ENCODE assay signal across 22 mouse cellular contexts in the genomic region with DNA sequence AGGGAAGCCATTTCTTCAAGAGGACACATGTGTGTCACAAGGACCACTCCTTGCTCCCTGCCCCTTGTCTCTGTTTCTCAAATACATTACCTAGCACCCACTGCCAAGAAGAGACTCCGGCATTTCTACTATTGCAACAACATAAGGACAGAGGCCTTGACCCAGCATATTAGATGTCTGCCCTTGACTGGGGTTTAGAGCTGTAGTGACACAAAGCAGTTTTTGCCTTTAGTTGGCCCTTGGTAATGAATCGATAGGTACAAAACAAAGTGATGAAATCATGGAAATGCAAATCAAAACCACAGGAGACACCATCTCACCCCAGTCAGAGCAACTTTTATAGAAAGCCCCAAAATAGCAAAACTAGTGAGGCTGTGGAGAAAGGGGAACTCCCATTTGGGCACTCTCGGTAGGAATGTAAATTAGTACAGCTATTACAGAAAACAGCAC. TPM values are rescaled to one million over a fixed set of nuclear protein-coding genes. Genes with fewer than 3 reads are reported as not detected.
DNase-seq lines count a peak whose midpoint lies in the region; ATAC-seq and TF ChIP-seq lines count a peak whose summit lies in the region.
"Had no signal": no experiment of that assay in that cellular context is flagged by ENCODE, and none has a peak within 500 bp of the region (broad histone marks: within the 10 kb centered on the region; RNA-seq: fewer than 3 reads in every experiment).

No protein-coding gene starts in this region.

- WGBS in lung, postnatal 0 days = 65% methylated on average over 3 of the region's 3 CpGs
- 86% methylated on average over 3 of the region's 3 CpGs for WGBS in hindbrain, embryonic 14.5 days

- peak; percentile 17 for DNase-seq in lung, postnatal 0 days (ENCODE audit: low spot score)
- DNase-seq in lung, adult 18-20 months = no peak
- peak; percentile 61 for DNase-seq in CD4-positive, CD25-positive, alpha-beta regulatory T cell, adult 2 months (ENCODE audit: low read depth, low spot score)
- peak; percentile 7 for DNase-seq in naive thymus-derived CD4-positive, alpha-beta T cell, adult 2 months (ENCODE audit: low read depth)
- no peak for DNase-seq in hindbrain, embryonic 14.5 days (ENCODE audit: low spot score)
- no peak for DNase-seq in MN1 (ENCODE audit: low spot score)
- DNase-seq in adrenal gland, adult 8-10 months = no peak
- DNase-seq: cerebellum, postnatal 14 days; gastrocnemius, postnatal 10 days; heart, postnatal 14 days; right cerebral cortex, postnatal 14 days; thymus, adult 2 months had no signal

- H3K4me3 ChIP-seq in lung, postnatal 0 days (ENCODE audit: low read depth, low read length) = no peak overlapping the region
- no peak overlapping the region for H3K4me3 ChIP-seq in hindbrain, embryonic 14.5 days (replicated peaks; ENCODE audit: low read length)
- H3K4me3 ChIP-seq: kidney, embryonic 15.5 days; layer of hippocampus, adult 2 months; left cerebral cortex, adult 2 months; myocyte had no signal

- no peak for ATAC-seq in lung, postnatal 0 days
- peak; percentile 58 for ATAC-seq in common myeloid progenitor, adult 5-6 weeks (replicated peaks; ENCODE audit: low read depth, poor library complexity, severe bottlenecking)
- no peak for ATAC-seq in hindbrain, embryonic 14.5 days (ENCODE audit: low FRiP score)

- H3K9me3 ChIP-seq in lung, postnatal 0 days (ENCODE audit: low read length) = no peaks in the 10 kb centered on the region
- peaks cover 5% of the 10 kb centered on the region; the same call in 1 of the 2 replicates for H3K9me3 ChIP-seq in hindbrain, embryonic 14.5 days (ENCODE audit: control insufficient read depth, low read length)

- H3K27me3 ChIP-seq in lung, postnatal 0 days (replicated peaks; ENCODE audit: insufficient read depth, low read length) = no peaks in the 10 kb centered on the region
- H3K27me3 ChIP-seq in hindbrain, embryonic 14.5 days (ENCODE audit: control insufficient read depth, insufficient read depth, low read length) = no peaks in the 10 kb centered on the region

- TF ChIP-seq CTCF in lung, postnatal 0 days (IDR thresholded peaks at IDR 0.05) = no peak

- no peak overlapping the region for H3K4me2 ChIP-seq in lung, postnatal 0 days (replicated peaks; ENCODE audit: low read depth, low read length)
- no peak overlapping the region for H3K4me2 ChIP-seq in hindbrain, embryonic 14.5 days (replicated peaks)
- H3K4me2 ChIP-seq: kidney, embryonic 15.5 days had no signal

- no peaks in the 10 kb centered on the region for H3K36me3 ChIP-seq in lung, postnatal 0 days (ENCODE audit: insufficient read depth, low read length)
- H3K36me3 ChIP-seq in hindbrain, embryonic 14.5 days (replicated peaks; ENCODE audit: control insufficient read depth, insufficient read depth) = no peaks in the 10 kb centered on the region
- H3K36me3 ChIP-seq: kidney, embryonic 15.5 days had no signal

- no peaks in the 10 kb centered on the region for H3K4me1 ChIP-seq in lung, postnatal 0 days (ENCODE audit: insufficient read depth, low read depth, low read length)
- no peaks in the 10 kb centered on the region for H3K4me1 ChIP-seq in hindbrain, embryonic 14.5 days (replicated peaks; ENCODE audit: control insufficient read depth, insufficient read depth, low read length)
- H3K4me1 ChIP-seq: kidney, embryonic 15.5 days had no signal

- no peak overlapping the region for H3K9ac ChIP-seq in lung, postnatal 0 days (replicated peaks; ENCODE audit: low read depth)
- H3K9ac ChIP-seq in hindbrain, embryonic 14.5 days = no peak overlapping the region
- H3K9ac ChIP-seq: kidney, embryonic 15.5 days had no signal

- H3K27ac ChIP-seq in lung, postnatal 0 days (ENCODE audit: low read length) = no peak overlapping the region
- no peak overlapping the region for H3K27ac ChIP-seq in hindbrain, embryonic 14.5 days
- H3K27ac ChIP-seq: kidney, embryonic 15.5 days; layer of hippocampus, adult 2 months; left cerebral cortex, adult 2 months had no signal

- no peak for TF ChIP-seq EP300 in lung, postnatal 0 days (IDR thresholded peaks at IDR 0.05)

RNA-seq across cellular contexts. Expression of gene Wfdc21, which starts 9.6 kb away (rescaled TPM):
- 13.8 and 16.6 TPM in 2 replicates for polyA plus RNA-seq in lung, postnatal 0 days (2015; fragmentation: Nextera tagmentation; extraction: Ambion mirVana)
- total RNA-seq in common myeloid progenitor, adult 5-6 weeks (2017) = 16.8 and 17.2 TPM in 2 replicates
- not detected in 2 replicates for polyA plus RNA-seq in hindbrain, embryonic 14.5 days (2014; fragmentation: Nextera tagmentation; extraction: Ambion mirVana)
- total RNA-seq in adrenal gland, adult 8-10 months (2022) = 1 to 10 TPM in 2 of 4 experiments, not detected in 2; 1.3 to 2.2 TPM
- total RNA-seq: gastrocnemius, postnatal 10 days; layer of hippocampus, adult 2 months; left cerebral cortex, adult 2 months had no signal
- polyA plus RNA-seq: embryonic facial prominence, embryonic 11.5 days; limb, embryonic 11.5 days; myocyte; stomach, embryonic 14.5 days had no signal

RNA-seq across cellular contexts. Expression of gene Heatr6, which starts 16.4 kb away (rescaled TPM):
- 11.8 and 13.7 TPM in 2 replicates for polyA plus RNA-seq in lung, postnatal 0 days (2015; fragmentation: Nextera tagmentation; extraction: Ambion mirVana)
- 14.4 and 18.1 TPM in 2 replicates for total RNA-seq in common myeloid progenitor, adult 5-6 weeks (2017)
- polyA plus RNA-seq in hindbrain, embryonic 14.5 days (2014; fragmentation: Nextera tagmentation; extraction: Ambion mirVana) = 29.1 and 33.3 TPM in 2 replicates
- 10 to 100 TPM; 15.7 to 22.4 (median 18.8) TPM for total RNA-seq in adrenal gland, adult 8-10 months (2022)

RNA-seq across cellular contexts. Expression of gene Wfdc18, which starts 28.3 kb away (rescaled TPM):
- 11.4 TPM in 1 of 2 replicates, not detected in the other for polyA plus RNA-seq in lung, postnatal 0 days (2015; fragmentation: Nextera tagmentation; extraction: Ambion mirVana)
- total RNA-seq in common myeloid progenitor, adult 5-6 weeks (2017) = not detected in 2 replicates
- polyA plus RNA-seq in hindbrain, embryonic 14.5 days (2014; fragmentation: Nextera tagmentation; extraction: Ambion mirVana) = not detected in 2 replicates
- total RNA-seq in adrenal gland, adult 8-10 months (2022) = not detected
- total RNA-seq: adrenal gland, adult 18-20 months; gastrocnemius, postnatal 10 days; heart, postnatal 14 days had no signal
- polyA plus RNA-seq: embryonic facial prominence, embryonic 11.5 days; intestine, embryonic 14.5 days; limb, embryonic 11.5 days; myocyte had no signal

RNA-seq across cellular contexts. Expression of gene Wfdc17, which starts 33.3 kb away (rescaled TPM):
- polyA plus RNA-seq in lung, postnatal 0 days (2015; fragmentation: Nextera tagmentation; extraction: Ambion mirVana) = 27.1 and 33.5 TPM in 2 replicates
- 12.7 and 16.2 TPM in 2 replicates for total RNA-seq in common myeloid progenitor, adult 5-6 weeks (2017)
- 0.73 and 1.4 TPM in 2 replicates for polyA plus RNA-seq in hindbrain, embryonic 14.5 days (2014; fragmentation: Nextera tagmentation; extraction: Ambion mirVana)
- 10 to 100 TPM in 1 of 4 experiments, 1 to 10 TPM in 3; 1.4 to 12.0 (median 5.6) TPM for total RNA-seq in adrenal gland, adult 8-10 months (2022)
- total RNA-seq: layer of hippocampus, adult 2 months; left cerebral cortex, adult 2 months had no signal
- polyA plus RNA-seq: limb, embryonic 11.5 days; myocyte had no signal

Comparison
In these comparisons a context has a peak if more than half of its experiments do, and no peak if none do; other contexts are left out.
1. DNase-seq: peak in lung, postnatal 0 days (single experiment), CD4-positive, CD25-positive, alpha-beta regulatory T cell, adult 2 months (single experiment) and naive thymus-derived CD4-positive, alpha-beta T cell, adult 2 months (single experiment); none in lung, adult 18-20 months (0 of 2), hindbrain, embryonic 14.5 days (single experiment), MN1 (single experiment) and adrenal gland, adult 8-10 months (single experiment).